Mouse (Mus musculus): Measurements from ENCODE around the gene Mpdu1. TPM values are rescaled to one million over a fixed set of nuclear protein-coding genes. Genes with fewer than 3 reads are reported as not detected.
A peak's percentile ranks its signal among the peaks of the same experiment; 100 is the strongest.

Gene Mpdu1
- 54.3 and 74.9 TPM in 2 replicates for polyA plus RNA-seq (2015; fragmentation: Nextera tagmentation; extraction: Ambion mirVana)

- Histone ChIP-seq H3K36me3 (peaks cover 56% of the 10 kb centered on the region), H3K4me1 (peaks cover 16% of the 10 kb centered on the region), H3K27ac (peak within 1 kb of the TSS; percentile 98), H3K9ac (peak within 1 kb of the TSS; percentile 74), H3K27me3 (no peaks in the 10 kb centered on the region), H3K4me3 (peak within 1 kb of the TSS; percentile 57), H3K4me2 (peak within 1 kb of the TSS; percentile 61), H3K9me3 (no peaks in the 10 kb centered on the region)
- ATAC-seq (ENCODE audit: insufficient number of reproducible peaks, insufficient read depth, low FRiP score, low TSS enrichment, low read depth), result peak; percentile 92
- under 1% methylated on average over 48 of the region's 48 CpGs for WGBS
These were observed at the start of gene Mpdu1 for GRCm38 (mm10) chr11:69662213-69662966. TSS of gene Mpdu1 (minus strand) at chr11:69662642.

GRCm38 (mm10) chr11:69711082-69711481 is 48.6 kb upstream of the Mpdu1 start:
- no peaks in the 10 kb centered on the region for H3K36me3 ChIP-seq
- H3K4me3 ChIP-seq, result no peak overlapping the region
- peaks cover 25% of the 10 kb centered on the region for H3K4me1 ChIP-seq
- no peaks in the 10 kb centered on the region for H3K27me3 ChIP-seq
- WGBS, result 79% methylated on average over 2 of the region's 2 CpGs
- no peak overlapping the region for H3K27ac ChIP-seq
- H3K9ac ChIP-seq, result no peak overlapping the region
- no peak overlapping the region for H3K4me2 ChIP-seq
- ATAC-seq (ENCODE audit: insufficient number of reproducible peaks, insufficient read depth, low FRiP score, low TSS enrichment, low read depth), result no peak
- no peaks in the 10 kb centered on the region for H3K9me3 ChIP-seq

- Histone ChIP-seq H3K27me3 (no peaks in the 10 kb centered on the region), H3K4me1 (peaks cover 21% of the 10 kb centered on the region), H3K9me3 (no peaks in the 10 kb centered on the region), H3K9ac (no peak overlapping the region), H3K36me3 (no peaks in the 10 kb centered on the region), H3K4me2 (no peak overlapping the region), H3K27ac (no peak overlapping the region), H3K4me3 (no peak overlapping the region)
- WGBS, result 81% methylated on average over 3 of the region's 3 CpGs
- no peak for ATAC-seq (ENCODE audit: insufficient number of reproducible peaks, insufficient read depth, low FRiP score, low TSS enrichment, low read depth)
These were observed 48.0 kb upstream of the Mpdu1 start for GRCm38 (mm10) chr11:69710470-69710869.

GRCm38 (mm10) chr11:69709554-69710446 is 47.4 kb upstream of the Mpdu1 start:
- H3K4me3 ChIP-seq, result no peak overlapping the region
- H3K27ac ChIP-seq, result peak overlapping the region; percentile 48
- 41% methylated on average over 11 of the region's 11 CpGs for WGBS
- H3K27me3 ChIP-seq, result no peaks in the 10 kb centered on the region
- no peaks in the 10 kb centered on the region for H3K9me3 ChIP-seq
- peak overlapping the region; percentile 46 for H3K9ac ChIP-seq
- no peak for ATAC-seq (ENCODE audit: insufficient number of reproducible peaks, insufficient read depth, low FRiP score, low TSS enrichment, low read depth)
- peaks cover 20% of the 10 kb centered on the region for H3K4me1 ChIP-seq
- no peak overlapping the region for H3K4me2 ChIP-seq
- no peaks in the 10 kb centered on the region for H3K36me3 ChIP-seq

GRCm38 (mm10) chr11:69708614-69709265 is 46.3 kb upstream of the Mpdu1 start:
- Histone ChIP-seq H3K27me3 (no peaks in the 10 kb centered on the region), H3K36me3 (no peaks in the 10 kb centered on the region), H3K4me2 (no peak overlapping the region), H3K9me3 (no peaks in the 10 kb centered on the region), H3K27ac (peak overlapping the region; percentile 48; the same call in 1 of the 2 replicates), H3K9ac (no peak overlapping the region), H3K4me1 (peaks cover 17% of the 10 kb centered on the region), H3K4me3 (no peak overlapping the region)
- no peak for ATAC-seq (ENCODE audit: insufficient number of reproducible peaks, insufficient read depth, low FRiP score, low TSS enrichment, low read depth)
- 77% methylated on average over 3 of the region's 3 CpGs for WGBS

- Histone ChIP-seq H3K36me3 (no peaks in the 10 kb centered on the region), H3K4me2 (no peak overlapping the region), H3K27me3 (no peaks in the 10 kb centered on the region), H3K4me3 (no peak overlapping the region), H3K9me3 (no peaks in the 10 kb centered on the region), H3K9ac (no peak overlapping the region), H3K27ac (no peak overlapping the region), H3K4me1 (peaks cover 15% of the 10 kb centered on the region)
- 80% methylated on average over 4 of the region's 4 CpGs for WGBS
- ATAC-seq (ENCODE audit: insufficient number of reproducible peaks, insufficient read depth, low FRiP score, low TSS enrichment, low read depth), result no peak
These were observed 45.5 kb upstream of the Mpdu1 start for GRCm38 (mm10) chr11:69707873-69708381.

GRCm38 (mm10) chr11:69707480-69707847 is 45.0 kb upstream of the Mpdu1 start:
- ATAC-seq (ENCODE audit: insufficient number of reproducible peaks, insufficient read depth, low FRiP score, low TSS enrichment, low read depth), result no peak
- H3K4me1 ChIP-seq, result peaks cover 15% of the 10 kb centered on the region
- no peaks in the 10 kb centered on the region for H3K27me3 ChIP-seq
- 88% methylated on average over 4 of the region's 4 CpGs for WGBS
- H3K4me3 ChIP-seq, result no peak overlapping the region
- no peak overlapping the region for H3K27ac ChIP-seq
- no peaks in the 10 kb centered on the region for H3K36me3 ChIP-seq
- H3K9me3 ChIP-seq, result no peaks in the 10 kb centered on the region
- no peak overlapping the region for H3K4me2 ChIP-seq
- no peak overlapping the region for H3K9ac ChIP-seq

- Histone ChIP-seq H3K4me2 (no peak overlapping the region), H3K36me3 (no peaks in the 10 kb centered on the region), H3K27ac (no peak overlapping the region), H3K27me3 (no peaks in the 10 kb centered on the region), H3K9me3 (no peaks in the 10 kb centered on the region), H3K4me1 (peaks cover 15% of the 10 kb centered on the region), H3K9ac (no peak overlapping the region), H3K4me3 (no peak overlapping the region)
- ATAC-seq (ENCODE audit: insufficient number of reproducible peaks, insufficient read depth, low FRiP score, low TSS enrichment, low read depth), result no peak
- 51% methylated on average over 6 of the region's 6 CpGs for WGBS
These were observed 44.5 kb upstream of the Mpdu1 start for GRCm38 (mm10) chr11:69706775-69707479.

- Histone ChIP-seq H3K27me3 (no peaks in the 10 kb centered on the region), H3K4me1 (peaks cover 9% of the 10 kb centered on the region), H3K9me3 (no peaks in the 10 kb centered on the region), H3K36me3 (no peaks in the 10 kb centered on the region), H3K4me3 (no peak overlapping the region), H3K4me2 (no peak overlapping the region), H3K27ac (no peak overlapping the region), H3K9ac (no peak overlapping the region)
- no peak for ATAC-seq (ENCODE audit: insufficient number of reproducible peaks, insufficient read depth, low FRiP score, low TSS enrichment, low read depth)
- 27% methylated on average over 2 of the region's 2 CpGs for WGBS
These were observed 42.2 kb upstream of the Mpdu1 start for GRCm38 (mm10) chr11:69704613-69705010.

- ATAC-seq (ENCODE audit: insufficient number of reproducible peaks, insufficient read depth, low FRiP score, low TSS enrichment, low read depth), result no peak
- WGBS, result 54% methylated on average over 8 of the region's 8 CpGs
- no peak overlapping the region for H3K27ac ChIP-seq
- H3K36me3 ChIP-seq, result no peaks in the 10 kb centered on the region
- H3K4me3 ChIP-seq, result no peak overlapping the region
- H3K9ac ChIP-seq, result no peak overlapping the region
- no peaks in the 10 kb centered on the region for H3K27me3 ChIP-seq
- peaks cover 3% of the 10 kb centered on the region for H3K4me1 ChIP-seq
- H3K4me2 ChIP-seq, result no peak overlapping the region
- no peaks in the 10 kb centered on the region for H3K9me3 ChIP-seq
These were observed 41.6 kb upstream of the Mpdu1 start for GRCm38 (mm10) chr11:69703814-69704612.

All from embryonic facial prominence, embryonic 13.5 days (tissue).